Mouse (Mus musculus) adrenal gland, postnatal 25 days (tissue): ENCODE results near the gene 4930595D18Rik. TPM values are rescaled to one million over a fixed set of nuclear protein-coding genes. Genes with fewer than 3 reads are reported as not detected.

Source experiments
- DNase-seq: peaks from one replicate; pipeline ENCODE4 v3.0.0; 2021; ENCODE audit warnings: mixed read lengths
- long read RNA-seq: library from polyadenylated mRNA; stranded (forward); transcript quantifications from one replicate; pipeline ENCODE4 v2.0.0, GENCODE M21; 2021
- total RNA-seq: library from RNA; stranded (reverse); gene quantifications from 2 replicates; pipeline ENCODE4 v1.2.3, GENCODE M21; 2021

The 4930595D18Rik gene
- total RNA-seq = not detected in 2 replicates
- long read RNA-seq = 0 reads

GRCm38 (mm10) chr12:111184476-111184875 lies at the start of gene 4930595D18Rik:
Gene 4930595D18Rik (minus strand): TSS chr12:111184491.
- no peak for DNase-seq

- DNase-seq = no peak
These were observed 49.5 kb upstream of the 4930595D18Rik start for GRCm38 (mm10) chr12:111233798-111234197.

GRCm38 (mm10) chr12:111230793-111231192 lies 46.5 kb upstream of the 4930595D18Rik start:
- no peak for DNase-seq

GRCm38 (mm10) chr12:111228488-111228887 lies 44.2 kb upstream of the 4930595D18Rik start:
- DNase-seq = no peak

GRCm38 (mm10) chr12:111227410-111227809 lies 43.1 kb upstream of the 4930595D18Rik start:
- no peak for DNase-seq

GRCm38 (mm10) chr12:111225197-111225780 lies 41.0 kb upstream of the 4930595D18Rik start:
- DNase-seq = no peak

GRCm38 (mm10) chr12:111218867-111219266 lies 34.6 kb upstream of the 4930595D18Rik start:
- no peak for DNase-seq

GRCm38 (mm10) chr12:111211729-111212128 lies 27.4 kb upstream of the 4930595D18Rik start:
- no peak for DNase-seq

GRCm38 (mm10) chr12:111207641-111208040 lies 23.4 kb upstream of the 4930595D18Rik start:
- DNase-seq = no peak

- no peak for DNase-seq
These were observed 19.7 kb upstream of the 4930595D18Rik start for GRCm38 (mm10) chr12:111203945-111204344.

GRCm38 (mm10) chr12:111203076-111203475 lies 18.8 kb upstream of the 4930595D18Rik start:
- no peak for DNase-seq

GRCm38 (mm10) chr12:111196548-111196947 lies 12.3 kb upstream of the 4930595D18Rik start:
- no peak for DNase-seq

GRCm38 (mm10) chr12:111193331-111193730 lies 9.0 kb upstream of the 4930595D18Rik start:
- no peak for DNase-seq

- no peak for DNase-seq
These were observed 8.5 kb upstream of the 4930595D18Rik start for GRCm38 (mm10) chr12:111192777-111193176.

GRCm38 (mm10) chr12:111190891-111191290 lies 6.6 kb upstream of the 4930595D18Rik start:
- no peak for DNase-seq

GRCm38 (mm10) chr12:111190355-111190754 lies 6.1 kb upstream of the 4930595D18Rik start:
- DNase-seq = no peak

GRCm38 (mm10) chr12:111188295-111188694 lies 4.0 kb upstream of the 4930595D18Rik start:
- DNase-seq = no peak

GRCm38 (mm10) chr12:111186986-111187385 lies 2.7 kb upstream of the 4930595D18Rik start:
- DNase-seq = no peak

- no peak for DNase-seq
These were observed 1.9 kb downstream of the 4930595D18Rik start for GRCm38 (mm10) chr12:111182378-111182777.

GRCm38 (mm10) chr12:111181848-111182247 lies 2.4 kb downstream of the 4930595D18Rik start:
- no peak for DNase-seq

GRCm38 (mm10) chr12:111178772-111179171 lies 5.5 kb downstream of the 4930595D18Rik start:
- no peak for DNase-seq

GRCm38 (mm10) chr12:111168891-111169290 lies 15.4 kb downstream of the 4930595D18Rik start:
- DNase-seq = peak; percentile 55

GRCm38 (mm10) chr12:111166681-111167289 lies 17.5 kb downstream of the 4930595D18Rik start:
- DNase-seq = peak; percentile 47
